21 mouse cellular contexts compared by ENCODE assay signal in genomic region chr1:127858945-127859648, GRCm38 (mm10). TPM values are rescaled to one million over a fixed set of nuclear protein-coding genes. Genes with fewer than 3 reads are reported as not detected.
DNase-seq lines count a peak whose midpoint lies in the region; ATAC-seq lines count a peak whose summit lies in the region.
"Had no signal": no experiment of that assay in that cellular context is flagged by ENCODE, and none has a peak within 500 bp of the region (broad histone marks: within the 10 kb centered on the region; RNA-seq: fewer than 3 reads in every experiment).

No protein-coding gene starts in this region.

- peak; percentile 68 for DNase-seq in A20 (ENCODE audit: low read depth, low spot score)
- peak; percentile 34 to 36 for DNase-seq in B cell, adult 2 months
- no peak for DNase-seq in retina, embryonic 14.5 days (ENCODE audit: low spot score)
- DNase-seq in neural tube, embryonic 10.5 days (ENCODE audit: extremely low spot score, low spot score): no peak
- no peak for DNase-seq in kidney, postnatal 14 days
- DNase-seq: adrenal gland, postnatal 14 days; cerebellum, adult 8-10 months; gastrocnemius, postnatal 25 days; heart, postnatal 14 days; kidney, adult 8-10 months; kidney, postnatal 25 days; retina, postnatal 1 day; right cerebral cortex, postnatal 25 days; thymus, adult 2 months had no signal

- peak; percentile 55 for ATAC-seq in activated CD4-positive, CD25-positive, alpha-beta regulatory T cell, adult 4 months
- peak; percentile 40 for ATAC-seq in megakaryocyte, adult 5-6 weeks (ENCODE audit: poor library complexity, severe bottlenecking)
- ATAC-seq: forebrain, embryonic 15.5 days had no signal

RNA-seq across cellular contexts. Expression of gene Map3k19, which starts 4.3 kb away (rescaled TPM):
- under 1 TPM; 0.16 to 0.43 TPM for polyA plus RNA-seq in activated CD4-positive, CD25-positive, alpha-beta regulatory T cell, adult 4 months (2017; shearing (Covaris generic))
- total RNA-seq in megakaryocyte, adult 5-6 weeks (2015): 0.09 and 0.25 TPM in 2 replicates
- total RNA-seq in megakaryocyte, adult 5-6 weeks (2017): 0.29 and 1.1 TPM in 2 replicates
- total RNA-seq: MEL had no signal
- polyA plus RNA-seq: limb, embryonic 13.5 days; neural tube, embryonic 11.5 days; stomach, postnatal 0 days had no signal

RNA-seq across cellular contexts. Expression of gene Rab3gap1, which starts 9.5 kb away (rescaled TPM):
- 10 to 100 TPM; 48.1 to 55.1 TPM for polyA plus RNA-seq in activated CD4-positive, CD25-positive, alpha-beta regulatory T cell, adult 4 months (2017; shearing (Covaris generic))
- 11.7 and 12.1 TPM in 2 replicates for total RNA-seq in megakaryocyte, adult 5-6 weeks (2015)
- 29.4 and 35.5 TPM in 2 replicates for total RNA-seq in megakaryocyte, adult 5-6 weeks (2017)

Comparison
In these comparisons a context has a peak if more than half of its experiments do, and no peak if none do; other contexts are left out.
1. DNase-seq: peak in A20 (single experiment) and B cell, adult 2 months (2 of 2); none in retina, embryonic 14.5 days (single experiment), neural tube, embryonic 10.5 days (single experiment) and kidney, postnatal 14 days (single experiment).